Mouse (Mus musculus): ENCODE measurements around the gene Gpank1.
"Not testable (repeated sequence)": the region's sequence is repeated elsewhere in the genome, so short reads cannot be mapped to it uniquely, and the experiment has no call there.

Gpank1 gene

GRCm38 (mm10) chr17:35100196-35100765 is 21.0 kb upstream of the Gpank1 start:
- DNase-seq (ENCODE audit: low read depth, low spot score), result no peak

GRCm38 (mm10) chr17:35101161-35101560 is 20.1 kb upstream of the Gpank1 start:
- no peak for DNase-seq (ENCODE audit: low read depth, low spot score)

- no peak for DNase-seq (ENCODE audit: low read depth, low spot score)
These were observed 19.0 kb upstream of the Gpank1 start for GRCm38 (mm10) chr17:35102299-35102698.

- DNase-seq (ENCODE audit: low read depth, low spot score), result no peak
These were observed 18.0 kb upstream of the Gpank1 start for GRCm38 (mm10) chr17:35103221-35103690.

- DNase-seq (ENCODE audit: low read depth, low spot score), result no peak
These were observed 17.2 kb upstream of the Gpank1 start for GRCm38 (mm10) chr17:35104079-35104478.

GRCm38 (mm10) chr17:35104754-35105153 is 16.5 kb upstream of the Gpank1 start:
- DNase-seq (ENCODE audit: low read depth, low spot score), result no peak

GRCm38 (mm10) chr17:35105740-35106389 is 15.4 kb upstream of the Gpank1 start:
- no peak for DNase-seq (ENCODE audit: low read depth, low spot score)

GRCm38 (mm10) chr17:35106522-35106921 is 14.7 kb upstream of the Gpank1 start:
- no peak for DNase-seq (ENCODE audit: low read depth, low spot score)

GRCm38 (mm10) chr17:35108097-35108496 is 13.2 kb upstream of the Gpank1 start, which contains the start of gene Ly6g5c:
TSS of gene Ly6g5c (plus strand) at chr17:35108279.
- no peak for DNase-seq (ENCODE audit: low read depth, low spot score)

- no peak for DNase-seq (ENCODE audit: low read depth, low spot score)
These were observed 9.5 kb upstream of the Gpank1 start for GRCm38 (mm10) chr17:35111774-35112173.

- DNase-seq (ENCODE audit: low read depth, low spot score), result no peak
These were observed 5.9 kb upstream of the Gpank1 start, which contains the start of gene Ly6g5b for GRCm38 (mm10) chr17:35115046-35116019. TSS of gene Ly6g5b (minus strand) at chr17:35115428.

- no peak for DNase-seq (ENCODE audit: low read depth, low spot score)
These were observed 511 bp upstream of the Gpank1 start for GRCm38 (mm10) chr17:35120745-35121142.

GRCm38 (mm10) chr17:35121871-35122303 is 632 bp downstream of the Gpank1 start, which contains the start of gene Csnk2b:
TSS of gene Csnk2b (minus strand) at chr17:35122053.
- DNase-seq (ENCODE audit: low read depth, low spot score), result peak; percentile 62

GRCm38 (mm10) chr17:35123287-35123686 is 2.0 kb downstream of the Gpank1 start:
- not testable (repeated sequence) for DNase-seq (ENCODE audit: low read depth, low spot score)

- DNase-seq (ENCODE audit: low read depth, low spot score), result not testable (repeated sequence)
These were observed 3.1 kb downstream of the Gpank1 start for GRCm38 (mm10) chr17:35124261-35124896.

GRCm38 (mm10) chr17:35125081-35125480 is 3.8 kb downstream of the Gpank1 start:
- DNase-seq (ENCODE audit: low read depth, low spot score), result no peak

GRCm38 (mm10) chr17:35125578-35125977 is 4.3 kb downstream of the Gpank1 start:
- no peak for DNase-seq (ENCODE audit: low read depth, low spot score)

GRCm38 (mm10) chr17:35126206-35126611 is 5.0 kb downstream of the Gpank1 start, which contains the start of gene D17H6S53E:
TSS of gene D17H6S53E (plus strand) at chr17:35126373.
- peak; percentile 61 for DNase-seq (ENCODE audit: low read depth, low spot score)

GRCm38 (mm10) chr17:35127017-35127416 is 5.8 kb downstream of the Gpank1 start:
- DNase-seq (ENCODE audit: low read depth, low spot score), result no peak

- DNase-seq (ENCODE audit: low read depth, low spot score), result no peak
These were observed 7.7 kb downstream of the Gpank1 start for GRCm38 (mm10) chr17:35128996-35129395.

- DNase-seq (ENCODE audit: low read depth, low spot score), result no peak
These were observed 9.8 kb downstream of the Gpank1 start for GRCm38 (mm10) chr17:35131038-35131437.
